Mouse (Mus musculus): ENCODE data around the gene Nrxn2. TPM values are rescaled to one million over a fixed set of nuclear protein-coding genes. Genes with fewer than 3 reads are reported as not detected.

Nrxn2 gene
- polyA plus RNA-seq, 1 experiment from 2014 or later = 0.97 TPM

GRCm38 (mm10) chr19:6465090-6465489 is 46.6 kb downstream of the Nrxn2 start:
- no peak overlapping the region for H3K27ac ChIP-seq
- no peaks in the 10 kb centered on the region for H3K36me3 ChIP-seq
- no peak overlapping the region for H3K9ac ChIP-seq
- H3K27me3 ChIP-seq = peaks cover 12% of the 10 kb centered on the region; the same call in 1 of the 2 replicates
- no peak overlapping the region for H3K4me2 ChIP-seq
- H3K4me3 ChIP-seq = no peak overlapping the region
- no peaks in the 10 kb centered on the region for H3K9me3 ChIP-seq
- WGBS = 52% methylated on average over 5 of the region's 5 CpGs
- H3K4me1 ChIP-seq = 0 out of 2 replicates have a peak, but pooled peaks cover 8% of the 10 kb centered on the region
- no peak for ATAC-seq (ENCODE audit: borderline replicate concordance, extremely low read depth, low FRiP score, low TSS enrichment)

- no peak overlapping the region for H3K4me2 ChIP-seq
- H3K9ac ChIP-seq = no peak overlapping the region
- H3K27ac ChIP-seq = no peak overlapping the region
- 81% methylated on average over 3 of the region's 3 CpGs for WGBS
- no peaks in the 10 kb centered on the region for H3K9me3 ChIP-seq
- ATAC-seq (ENCODE audit: borderline replicate concordance, extremely low read depth, low FRiP score, low TSS enrichment) = no peak
- H3K4me3 ChIP-seq = no peak overlapping the region
- H3K4me1 ChIP-seq = 0 out of 2 replicates have a peak, but pooled peaks cover 8% of the 10 kb centered on the region
- H3K27me3 ChIP-seq = peaks cover 5% of the 10 kb centered on the region; the same call in 1 of the 2 replicates
- no peaks in the 10 kb centered on the region for H3K36me3 ChIP-seq
These were observed 48.4 kb downstream of the Nrxn2 start for GRCm38 (mm10) chr19:6466945-6467344.

GRCm38 (mm10) chr19:6467374-6467979 is 48.9 kb downstream of the Nrxn2 start:
- no peak for ATAC-seq (ENCODE audit: borderline replicate concordance, extremely low read depth, low FRiP score, low TSS enrichment)
- Histone ChIP-seq H3K4me1 (0 out of 2 replicates have a peak, but pooled peaks cover 8% of the 10 kb centered on the region), H3K36me3 (no peaks in the 10 kb centered on the region), H3K9me3 (no peaks in the 10 kb centered on the region), H3K9ac (no peak overlapping the region), H3K27ac (no peak overlapping the region), H3K4me2 (no peak overlapping the region), H3K4me3 (no peak overlapping the region), H3K27me3 (peaks cover 5% of the 10 kb centered on the region; the same call in 1 of the 2 replicates)
- 81% methylated on average over 15 of the region's 15 CpGs for WGBS

GRCm38 (mm10) chr19:6471630-6472029 is 53.1 kb downstream of the Nrxn2 start:
- WGBS = 53% methylated on average over 5 of the region's 5 CpGs
- H3K36me3 ChIP-seq = no peaks in the 10 kb centered on the region
- no peaks in the 10 kb centered on the region for H3K27me3 ChIP-seq
- H3K4me2 ChIP-seq = no peak overlapping the region
- no peak for ATAC-seq (ENCODE audit: borderline replicate concordance, extremely low read depth, low FRiP score, low TSS enrichment)
- H3K4me1 ChIP-seq = peaks cover 10% of the 10 kb centered on the region
- H3K9ac ChIP-seq = no peak overlapping the region
- no peaks in the 10 kb centered on the region for H3K9me3 ChIP-seq
- no peak overlapping the region for H3K27ac ChIP-seq
- H3K4me3 ChIP-seq = no peak overlapping the region

GRCm38 (mm10) chr19:6472821-6473220 is 54.3 kb downstream of the Nrxn2 start:
- Histone ChIP-seq H3K4me1 (peaks cover 10% of the 10 kb centered on the region), H3K36me3 (no peaks in the 10 kb centered on the region), H3K4me2 (no peak overlapping the region), H3K9ac (no peak overlapping the region), H3K4me3 (no peak overlapping the region), H3K9me3 (no peaks in the 10 kb centered on the region), H3K27me3 (no peaks in the 10 kb centered on the region), H3K27ac (no peak overlapping the region)
- ATAC-seq (ENCODE audit: borderline replicate concordance, extremely low read depth, low FRiP score, low TSS enrichment) = no peak
- WGBS = 71% methylated on average over 9 of the region's 9 CpGs

- Histone ChIP-seq H3K4me1 (peaks cover 10% of the 10 kb centered on the region), H3K4me3 (no peak overlapping the region), H3K9ac (no peak overlapping the region), H3K9me3 (no peaks in the 10 kb centered on the region), H3K36me3 (no peaks in the 10 kb centered on the region), H3K4me2 (no peak overlapping the region), H3K27ac (no peak overlapping the region), H3K27me3 (no peaks in the 10 kb centered on the region)
- 32% methylated on average over 15 of the region's 15 CpGs for WGBS
- no peak for ATAC-seq (ENCODE audit: borderline replicate concordance, extremely low read depth, low FRiP score, low TSS enrichment)
These were observed 56.2 kb downstream of the Nrxn2 start for GRCm38 (mm10) chr19:6474706-6475105.

- Histone ChIP-seq H3K9ac (no peak overlapping the region), H3K4me2 (no peak overlapping the region), H3K27ac (no peak overlapping the region), H3K27me3 (no peaks in the 10 kb centered on the region), H3K4me3 (no peak overlapping the region), H3K36me3 (no peaks in the 10 kb centered on the region), H3K4me1 (peaks cover 10% of the 10 kb centered on the region), H3K9me3 (no peaks in the 10 kb centered on the region)
- no peak for ATAC-seq (ENCODE audit: borderline replicate concordance, extremely low read depth, low FRiP score, low TSS enrichment)
- 28% methylated on average over 5 of the region's 5 CpGs for WGBS
These were observed 56.6 kb downstream of the Nrxn2 start for GRCm38 (mm10) chr19:6475129-6475528.

GRCm38 (mm10) chr19:6477007-6477406 is 58.5 kb downstream of the Nrxn2 start:
- Histone ChIP-seq H3K9me3 (no peaks in the 10 kb centered on the region), H3K4me2 (no peak overlapping the region), H3K36me3 (no peaks in the 10 kb centered on the region), H3K27ac (no peak overlapping the region), H3K9ac (no peak overlapping the region), H3K4me3 (no peak overlapping the region), H3K4me1 (peaks cover 10% of the 10 kb centered on the region), H3K27me3 (no peaks in the 10 kb centered on the region)
- WGBS = 28% methylated on average over 4 of the region's 4 CpGs
- ATAC-seq (ENCODE audit: borderline replicate concordance, extremely low read depth, low FRiP score, low TSS enrichment) = no peak

GRCm38 (mm10) chr19:6478566-6478965 is 60.0 kb downstream of the Nrxn2 start:
- ATAC-seq (ENCODE audit: borderline replicate concordance, extremely low read depth, low FRiP score, low TSS enrichment) = no peak
- H3K27ac ChIP-seq = no peak overlapping the region
- H3K4me3 ChIP-seq = no peak overlapping the region
- H3K9ac ChIP-seq = no peak overlapping the region
- peaks cover 10% of the 10 kb centered on the region for H3K4me1 ChIP-seq
- WGBS = 57% methylated on average over 2 of the region's 2 CpGs
- H3K27me3 ChIP-seq = no peaks in the 10 kb centered on the region
- no peaks in the 10 kb centered on the region for H3K9me3 ChIP-seq
- no peak overlapping the region for H3K4me2 ChIP-seq
- H3K36me3 ChIP-seq = no peaks in the 10 kb centered on the region

- no peaks in the 10 kb centered on the region for H3K4me1 ChIP-seq
- no peaks in the 10 kb centered on the region for H3K27me3 ChIP-seq
- H3K4me3 ChIP-seq = no peak overlapping the region
- H3K9ac ChIP-seq = no peak overlapping the region
- no peak for ATAC-seq (ENCODE audit: borderline replicate concordance, extremely low read depth, low FRiP score, low TSS enrichment)
- H3K4me2 ChIP-seq = no peak overlapping the region
- no peaks in the 10 kb centered on the region for H3K36me3 ChIP-seq
- H3K9me3 ChIP-seq = no peaks in the 10 kb centered on the region
- WGBS = 80% methylated on average over 6 of the region's 6 CpGs
- H3K27ac ChIP-seq = no peak overlapping the region
These were observed 64.4 kb downstream of the Nrxn2 start for GRCm38 (mm10) chr19:6482886-6483285.

GRCm38 (mm10) chr19:6485059-6485630 is 66.6 kb downstream of the Nrxn2 start:
- no peaks in the 10 kb centered on the region for H3K9me3 ChIP-seq
- no peak overlapping the region for H3K27ac ChIP-seq
- no peaks in the 10 kb centered on the region for H3K4me1 ChIP-seq
- peaks cover 5% of the 10 kb centered on the region; the same call in 1 of the 2 replicates for H3K27me3 ChIP-seq
- no peak for ATAC-seq (ENCODE audit: borderline replicate concordance, extremely low read depth, low FRiP score, low TSS enrichment)
- H3K4me3 ChIP-seq = no peak overlapping the region
- 74% methylated on average over 13 of the region's 13 CpGs for WGBS
- H3K4me2 ChIP-seq = no peak overlapping the region
- no peak overlapping the region for H3K9ac ChIP-seq
- H3K36me3 ChIP-seq = no peaks in the 10 kb centered on the region

GRCm38 (mm10) chr19:6489030-6489429 is 70.5 kb downstream of the Nrxn2 start:
- 0% methylated on average over 4 of the region's 4 CpGs for WGBS
- no peak for ATAC-seq (ENCODE audit: borderline replicate concordance, extremely low read depth, low FRiP score, low TSS enrichment)
- no peaks in the 10 kb centered on the region for H3K36me3 ChIP-seq

More at GRCm38 (mm10) chr19:6489030-6489429, 70.5 kb downstream of the Nrxn2 start:
- no peaks in the 10 kb centered on the region for H3K9me3 ChIP-seq
- no peak overlapping the region for H3K4me3 ChIP-seq
- H3K9ac ChIP-seq = no peak overlapping the region
- no peak overlapping the region for H3K27ac ChIP-seq
- H3K27me3 ChIP-seq = peaks cover 32% of the 10 kb centered on the region
- no peaks in the 10 kb centered on the region for H3K4me1 ChIP-seq
- no peak overlapping the region for H3K4me2 ChIP-seq
